In the genomic region with DNA sequence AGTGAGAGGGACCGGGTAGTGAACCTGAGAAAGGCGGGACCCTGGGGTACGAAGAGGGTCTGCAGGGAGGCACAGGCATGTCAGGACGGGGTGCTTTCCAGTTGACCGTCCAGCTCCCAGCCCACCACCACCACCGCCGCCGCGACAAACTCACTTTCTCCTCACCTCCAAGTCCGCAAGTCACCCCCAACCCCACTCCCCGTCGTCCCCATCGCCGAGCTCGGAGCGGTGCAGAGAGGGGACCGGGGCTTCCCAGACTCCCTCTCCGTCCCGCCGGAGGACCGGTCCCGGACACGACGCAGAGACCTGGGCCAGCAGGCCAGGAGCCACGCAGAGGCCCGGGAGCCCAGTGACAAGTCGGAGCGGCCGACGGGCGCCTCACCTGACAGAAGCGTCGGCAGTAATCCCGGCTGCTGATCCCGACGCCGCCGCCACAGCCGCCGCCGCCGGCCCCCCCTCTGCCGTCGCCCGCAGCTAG, we compare ENCODE assay signal across 8 mouse cellular contexts. TPM values are rescaled to one million over a fixed set of nuclear protein-coding genes. Genes with fewer than 3 reads are reported as not detected.
DNase-seq lines count a peak whose midpoint lies in the region; ATAC-seq and TF ChIP-seq lines count a peak whose summit lies in the region.

No protein-coding gene starts in this region.

- no peak for TF ChIP-seq CTCF in heart, adult 2 months (IDR thresholded peaks at IDR 0.05)
- no peak for TF ChIP-seq CTCF in C2C12 (IDR thresholded peaks at IDR 0.05; ENCODE audit: control insufficient read depth, insufficient read depth, insufficient read length)
- no peak for TF ChIP-seq CTCF in olfactory bulb, adult 2 months (IDR thresholded peaks at IDR 0.05; ENCODE audit: insufficient read depth, low read depth, low read length)

- WGBS in heart, adult 2 months = under 1% methylated on average over 45 of the region's 45 CpGs
- WGBS in limb, embryonic 12.5 days = 0% methylated on average over 37 of the region's 45 CpGs
- under 1% methylated on average over 45 of the region's 45 CpGs for WGBS in olfactory bulb, adult 2 months

- peak overlapping the region; percentile 90 for H3K9ac ChIP-seq in heart, adult 2 months (ENCODE audit: low read depth, low read length)
- peak overlapping the region; percentile 93 for H3K9ac ChIP-seq in limb, embryonic 12.5 days (replicated peaks)

- no peaks in the 10 kb centered on the region for H3K9me3 ChIP-seq in limb, embryonic 12.5 days

- peak overlapping the region; percentile 96 for H3K4me2 ChIP-seq in limb, embryonic 12.5 days

- H3ac ChIP-seq in C2C12 (ENCODE audit: control insufficient read depth, insufficient read length, low read depth) = peak overlapping the region; percentile 78

- H3K4me1 ChIP-seq in heart, adult 2 months (ENCODE audit: control insufficient read depth, insufficient read depth, low read length) = peaks cover 8% of the 10 kb centered on the region
- peaks cover 15% of the 10 kb centered on the region for H3K4me1 ChIP-seq in limb, embryonic 12.5 days (replicated peaks)
- H3K4me1 ChIP-seq in olfactory bulb, adult 2 months (ENCODE audit: control insufficient read depth, insufficient read depth, low read length) = peaks cover 2% of the 10 kb centered on the region; the same call in 1 of the 2 replicates

- H3K27me3 ChIP-seq in heart, adult 2 months (ENCODE audit: control insufficient read depth, insufficient read depth, low read length) = no peaks in the 10 kb centered on the region
- H3K27me3 ChIP-seq in C2C12 (ENCODE audit: control insufficient read depth, insufficient read depth, insufficient read length) = no peaks in the 10 kb centered on the region
- H3K27me3 ChIP-seq in limb, embryonic 12.5 days = no peaks in the 10 kb centered on the region

- H3K79me2 ChIP-seq in heart, adult 2 months (replicated peaks; ENCODE audit: control insufficient read depth, insufficient read depth, low read length) = peaks cover 6% of the 10 kb centered on the region; the same call in 1 of the 2 replicates
- H3K79me2 ChIP-seq in C2C12 (ENCODE audit: control insufficient read depth, insufficient read depth) = peaks cover 83% of the 10 kb centered on the region

- H3K4me3 ChIP-seq in heart, adult 2 months = peak overlapping the region; percentile 100
- H3K4me3 ChIP-seq in C2C12 (ENCODE audit: insufficient read depth, poor library complexity, severe bottlenecking) = peak overlapping the region; percentile 87
- H3K4me3 ChIP-seq in limb, embryonic 12.5 days (replicated peaks) = peak overlapping the region; percentile 93
- peak overlapping the region; percentile 80 for H3K4me3 ChIP-seq in olfactory bulb, adult 2 months (ENCODE audit: insufficient read depth, low read depth, low read length)

- H3K79me3 ChIP-seq in C2C12 (ENCODE audit: low read depth) = peaks cover 51% of the 10 kb centered on the region

- no peak for TF ChIP-seq POLR2A in heart, adult 2 months (IDR thresholded peaks at IDR 0.05; ENCODE audit: insufficient read depth, low read depth, low read length)
- no peak for TF ChIP-seq POLR2A in olfactory bulb, adult 2 months (IDR thresholded peaks at IDR 0.05; ENCODE audit: insufficient read depth, low read depth, low read length)

- H3K27ac ChIP-seq in heart, adult 2 months = peak overlapping the region; percentile 94
- peak overlapping the region; percentile 95 for H3K27ac ChIP-seq in limb, embryonic 12.5 days
- peak overlapping the region; percentile 80 for H3K27ac ChIP-seq in olfactory bulb, adult 2 months (ENCODE audit: insufficient read depth, low read depth, low read length)

- ATAC-seq in erythroblast, adult 5-6 weeks (replicated peaks; ENCODE audit: low FRiP score, poor library complexity, severe bottlenecking) = peak; percentile 41
- ATAC-seq in limb, embryonic 12.5 days (ENCODE audit: insufficient number of reproducible peaks, insufficient read depth, low FRiP score, low TSS enrichment, low read depth) = peak; percentile 15

- no peak for DNase-seq in heart, adult 2 months
- DNase-seq in heart, postnatal 36 days = no peak
- no peak for DNase-seq in right cerebral cortex, postnatal 14 days
- no peak for DNase-seq in thymus, postnatal 36 days

- H3K36me3 ChIP-seq in heart, adult 2 months (ENCODE audit: control insufficient read depth, insufficient read depth, low read length) = peaks cover 21% of the 10 kb centered on the region
- peaks cover 32% of the 10 kb centered on the region for H3K36me3 ChIP-seq in C2C12 (ENCODE audit: control insufficient read depth, insufficient read depth)
- H3K36me3 ChIP-seq in limb, embryonic 12.5 days = peaks cover 17% of the 10 kb centered on the region

- intact Hi-C loops in heart, adult 2 months (cut with DNase I) = loop anchor here (1.0 kb wide), 1 partner anchor 80 kb away; a partner anchor contains a TSS
- intact Hi-C loops in heart, postnatal 36 days (cut with DNase I) = loop anchor here (2.0 to 10.0 kb wide), 3 partner anchors 80 to 1996 kb away; a partner anchor contains a TSS

- TF ChIP-seq EP300 in heart, adult 2 months (IDR thresholded peaks at IDR 0.05; ENCODE audit: insufficient read depth, low read depth, low read length) = no peak

TF ChIP-seq in C2C12, 6 proteins besides CTCF, POLR2A, EP300 and RAD21:
- no peak for TF ChIP-seq MYOG (IDR thresholded peaks at IDR 0.05; ENCODE audit: control insufficient read depth, extremely low read depth, insufficient read length)
- TF ChIP-seq FOSL1 (IDR thresholded peaks at IDR 0.05; ENCODE audit: insufficient read depth, low read length, poor library complexity, severe bottlenecking) = no peak
- no peak for TF ChIP-seq MAX (IDR thresholded peaks at IDR 0.05)
- TF ChIP-seq CEBPB (IDR thresholded peaks at IDR 0.05; ENCODE audit: low read depth) = no peak
- no peak for TF ChIP-seq USF1 (IDR thresholded peaks at IDR 0.05; ENCODE audit: low read depth)
- TF ChIP-seq MYOD1 (IDR thresholded peaks at IDR 0.05; ENCODE audit: control insufficient read depth, insufficient read length, low read depth) = no peak

RNA-seq across cellular contexts. Expression of a gene that starts 0.3 kb away (rescaled TPM):
- total RNA-seq in heart, adult 2 months (2021) = 10 to 100 TPM in 1 of 2 experiments, 1 to 10 TPM in 1; 7.2 to 10.6 TPM
- polyA plus RNA-seq in heart, adult 2 months (2012; rRNA removed) = 1.3 and 2.9 TPM in 2 replicates
- total RNA-seq in heart, postnatal 36 days (2021) = 10 to 100 TPM in 1 of 2 experiments, 1 to 10 TPM in 1; 9.6 to 10.9 TPM
- polyA plus RNA-seq in C2C12 (2012; fragmentation: generic; extraction: Trizol) = 1.1 TPM
- 10.7 and 26.1 TPM in 2 replicates for total RNA-seq in erythroblast, adult 5-6 weeks (2015; ENCODE audit: low replicate concordance)
- total RNA-seq in erythroblast, adult 5-6 weeks (2017; ENCODE audit: low replicate concordance) = 6.4 TPM in 2 replicates
- 9.1 and 10.7 TPM in 2 replicates for polyA plus RNA-seq in limb, embryonic 12.5 days (2016; fragmentation: Nextera tagmentation; extraction: Ambion mirVana)
- 48.4 TPM in 1 of 2 replicates, not detected in the other for polyA plus RNA-seq in olfactory bulb, adult 2 months (2012; ENCODE audit: insufficient read depth, insufficient read length, low replicate concordance, missing spikeins)

RNA-seq across cellular contexts. Expression of a gene that starts 0.7 kb away (rescaled TPM):
- 10 to 100 TPM; 37.1 to 37.4 TPM for total RNA-seq in heart, adult 2 months (2021)
- 7.9 and 17.9 TPM in 2 replicates for polyA plus RNA-seq in heart, adult 2 months (2012; rRNA removed)
- 10 to 100 TPM; 39.4 to 40.0 TPM for total RNA-seq in heart, postnatal 36 days (2021)
- 21.9 TPM for polyA plus RNA-seq in C2C12 (2012; fragmentation: generic; extraction: Trizol)
- total RNA-seq in erythroblast, adult 5-6 weeks (2015; ENCODE audit: low replicate concordance) = 31.6 and 42.1 TPM in 2 replicates
- total RNA-seq in erythroblast, adult 5-6 weeks (2017; ENCODE audit: low replicate concordance) = 30.1 and 31.2 TPM in 2 replicates
- 112 and 114 TPM in 2 replicates for polyA plus RNA-seq in limb, embryonic 12.5 days (2016; fragmentation: Nextera tagmentation; extraction: Ambion mirVana)
- polyA plus RNA-seq in olfactory bulb, adult 2 months (2012; ENCODE audit: insufficient read depth, insufficient read length, low replicate concordance, missing spikeins) = not detected in 2 replicates
